Mouse (Mus musculus) liver, embryonic 16.5 days (tissue): ENCODE measurements around the gene Ric8b. TPM values are rescaled to one million over a fixed set of nuclear protein-coding genes. Genes with fewer than 3 reads are reported as not detected.
A peak's percentile ranks its signal among the peaks of the same experiment; 100 is the strongest.

Experiments
- ATAC-seq: fragments of 200-750 bp; cut with Nextera tagmentation; 2 replicates; pipeline ENCODE4 v1.8.0; 2017; ENCODE audit warnings: low read depth, mild to moderate bottlenecking, moderate number of reproducible peaks, moderate library complexity
- H3K27ac ChIP-seq: fragments of 300-500 bp; sonication (generic); 2 replicates; pipeline ENCODE4 v1.5.1; 2014; ENCODE audit warnings: mild to moderate bottlenecking, low read length
- H3K27me3 ChIP-seq: fragments of 300-500 bp; sonication (generic); 2 replicates; pipeline ENCODE4 v1.6.1; 2014; ENCODE audit warnings: low read depth, low read length, mixed read lengths; ENCODE audit not compliant: control insufficient read depth, insufficient read depth
- H3K36me3 ChIP-seq: fragments of 300-500 bp; sonication (generic); 2 replicates; pipeline ENCODE4 v1.6.1; 2014; ENCODE audit warnings: mild to moderate bottlenecking; ENCODE audit not compliant: control insufficient read depth, insufficient read depth
- H3K4me1 ChIP-seq: fragments of 300-500 bp; sonication (generic); 2 replicates; pipeline ENCODE4 v1.6.1; 2014; ENCODE audit warnings: low read depth, low read length, mixed read lengths; ENCODE audit not compliant: control insufficient read depth
- H3K4me2 ChIP-seq: fragments of 300-500 bp; sonication (generic); 2 replicates; pipeline ENCODE4 v1.6.1; 2014; ENCODE audit warnings: low read depth, low read length, mixed read lengths
- H3K4me3 ChIP-seq: fragments of 300-500 bp; sonication (generic); 2 replicates; pipeline ENCODE4 v1.5.1; 2014; ENCODE audit warnings: low read depth, mild to moderate bottlenecking, low read length
- H3K9ac ChIP-seq: fragments of 300-500 bp; sonication (generic); 2 replicates; pipeline ENCODE4 v1.6.1; 2014; ENCODE audit warnings: low read depth, low read length
- H3K9me3 ChIP-seq: fragments of 300-500 bp; sonication (generic); replicated peaks from 2 replicates; pipeline ENCODE4 v1.6.1; 2016; ENCODE audit warnings: low read length; ENCODE audit not compliant: control insufficient read depth
- WGBS: fragments of 180-500 bp; shearing (Covaris S2); extraction: QIAGEN DNeasy Blood & Tissue Kit; methylation state at CpG from one replicate; pipeline ENCODE4 v1.1.7; 2014; ENCODE audit not compliant: insufficient replicate concordance; 5-methylcytosine and 5-hydroxymethylcytosine counted together
- polyA plus RNA-seq: library from polyadenylated mRNA; unstranded; fragments of >200 nt; fragmentation: Nextera tagmentation; extraction: Ambion mirVana; gene quantifications from 2 replicates; pipeline ENCODE4 v1.2.1, GENCODE M21; 2015

Ric8b gene
- polyA plus RNA-seq, 1 experiment from 2014 or later = 3.2 TPM

DNA sequence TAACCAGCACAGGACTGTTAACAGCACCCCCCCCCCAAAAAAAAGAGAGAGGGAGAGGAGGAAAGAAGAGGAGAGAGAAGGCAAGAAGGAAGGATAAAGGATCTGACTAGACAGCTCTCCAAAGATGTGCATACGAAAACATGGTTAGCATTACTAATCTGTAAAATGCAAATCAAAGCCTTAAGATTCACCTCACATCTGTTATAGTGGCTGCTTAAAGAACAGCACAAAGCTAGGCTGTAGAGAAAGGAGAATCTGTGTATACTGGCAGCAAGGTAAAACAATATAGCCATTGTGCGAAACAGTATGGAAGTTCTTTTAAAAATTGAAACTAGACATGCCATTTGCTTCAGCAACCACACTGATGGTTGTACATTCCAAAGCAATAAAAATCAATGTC is 49.1 kb downstream of the Ric8b start:
- no peaks in the 10 kb centered on the region for H3K27me3 ChIP-seq
- no peaks in the 10 kb centered on the region for H3K9me3 ChIP-seq
- no peaks in the 10 kb centered on the region; the same call in 1 of the 2 replicates for H3K36me3 ChIP-seq
- H3K4me3 ChIP-seq = no peak overlapping the region
- H3K9ac ChIP-seq = no peak overlapping the region
- 79% methylated on average over 2 of the region's 2 CpGs for WGBS
- H3K4me2 ChIP-seq = no peak overlapping the region
- no peak overlapping the region for H3K27ac ChIP-seq
- ATAC-seq = no peak
- peaks cover 4% of the 10 kb centered on the region; the same call in 1 of the 2 replicates for H3K4me1 ChIP-seq

DNA sequence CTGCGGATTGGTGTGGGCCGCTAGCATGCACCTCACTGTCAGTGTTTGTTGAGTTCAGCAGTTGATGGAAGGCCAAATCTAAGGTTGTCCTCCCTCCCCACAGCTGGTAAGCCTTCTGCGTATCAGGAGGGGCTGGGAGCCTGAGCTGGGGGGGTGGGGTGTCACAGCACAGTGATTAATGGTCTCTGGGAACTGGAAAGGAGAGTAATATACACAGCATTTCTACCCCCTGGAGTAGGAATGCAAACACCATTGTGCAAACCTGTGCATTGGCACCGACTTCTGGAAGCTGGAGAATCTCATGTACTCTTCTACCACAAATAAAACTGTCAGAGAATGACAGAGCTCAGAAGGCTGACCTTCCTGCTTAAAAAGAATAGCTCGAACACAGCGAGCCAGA is 50.2 kb downstream of the Ric8b start:
- H3K4me1 ChIP-seq = peaks cover 4% of the 10 kb centered on the region; the same call in 1 of the 2 replicates
- H3K9ac ChIP-seq = no peak overlapping the region
- H3K9me3 ChIP-seq = no peaks in the 10 kb centered on the region
- H3K27me3 ChIP-seq = no peaks in the 10 kb centered on the region
- 73% methylated on average over 6 of the region's 6 CpGs for WGBS
- no peak overlapping the region for H3K4me2 ChIP-seq
- H3K4me3 ChIP-seq = no peak overlapping the region
- H3K27ac ChIP-seq = no peak overlapping the region
- ATAC-seq = no peak
- H3K36me3 ChIP-seq = no peaks in the 10 kb centered on the region; the same call in 1 of the 2 replicates

DNA sequence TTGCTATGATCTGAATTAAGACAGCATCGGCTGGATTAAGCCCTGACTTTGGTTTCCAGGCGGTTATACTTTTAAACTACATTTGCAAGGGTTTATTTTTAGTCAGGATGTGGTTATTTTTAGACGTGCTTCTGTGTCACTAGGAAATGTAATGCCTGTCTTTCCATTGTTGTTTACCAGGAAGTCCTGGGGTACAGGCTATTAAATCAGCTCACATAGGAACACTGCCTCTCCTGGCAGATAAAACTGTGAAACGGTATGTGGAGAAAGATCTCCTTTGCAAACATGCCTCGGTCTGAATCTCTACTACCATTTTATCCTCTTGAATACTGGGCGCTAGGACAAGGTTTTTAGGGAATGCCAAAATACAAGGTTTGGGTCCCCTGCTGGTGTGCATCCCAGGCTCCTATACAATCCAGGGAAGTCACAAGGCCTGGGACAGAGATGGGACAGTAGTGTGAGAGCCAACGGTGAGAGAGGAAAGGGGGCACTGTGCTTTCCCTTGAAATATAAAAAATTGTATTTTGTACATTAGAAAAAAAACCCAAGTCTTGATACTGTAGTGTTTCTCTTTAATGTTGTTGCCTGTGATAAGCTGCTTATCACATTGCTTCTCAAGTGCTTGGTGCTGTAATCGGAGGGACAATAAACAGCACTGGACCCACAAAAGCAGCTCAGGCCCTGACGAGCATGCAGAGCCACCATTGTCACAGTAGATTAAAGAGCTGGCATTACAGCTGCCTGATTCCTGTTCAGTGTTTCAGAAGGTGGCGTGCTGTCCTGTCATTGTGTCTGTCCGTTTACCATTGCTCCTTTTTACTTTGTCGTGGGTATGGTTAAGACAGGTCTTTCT is 51.7 kb downstream of the Ric8b start:
- no peaks in the 10 kb centered on the region for H3K9me3 ChIP-seq

DNA sequence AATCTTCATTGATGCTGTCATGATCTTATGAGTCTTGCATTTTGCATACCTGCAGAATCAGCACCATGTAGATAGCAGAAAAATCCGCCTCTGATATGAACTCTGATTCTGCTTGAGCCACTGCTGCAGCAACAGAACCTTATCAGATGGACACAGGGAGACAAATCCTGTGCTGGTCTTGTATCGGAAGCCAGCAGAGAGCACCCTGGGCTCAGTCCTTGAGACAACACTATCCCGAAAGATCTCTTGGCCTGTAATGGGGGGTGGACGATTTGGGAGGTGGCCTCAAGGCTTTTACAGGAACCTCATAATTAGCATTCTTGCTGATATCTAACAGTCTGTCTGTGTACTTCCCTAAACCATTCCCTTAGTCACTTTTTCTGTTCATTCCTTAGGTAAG is 57.8 kb downstream of the Ric8b start:
- Histone ChIP-seq H3K27me3 (no peaks in the 10 kb centered on the region), H3K27ac (no peak overlapping the region), H3K4me2 (no peak overlapping the region), H3K9me3 (no peaks in the 10 kb centered on the region), H3K36me3 (no peaks in the 10 kb centered on the region), H3K4me1 (no peaks in the 10 kb centered on the region), H3K9ac (no peak overlapping the region), H3K4me3 (no peak overlapping the region)
- WGBS = 32% methylated on average over 4 of the region's 4 CpGs
- no peak for ATAC-seq

More for the DNA sequence above, 51.7 kb downstream of the Ric8b start:
- no peak overlapping the region for H3K9ac ChIP-seq
- H3K4me3 ChIP-seq = no peak overlapping the region
- H3K27ac ChIP-seq = peak overlapping the region; percentile 63
- peak; percentile 70 for ATAC-seq
- H3K4me2 ChIP-seq = 0 out of 2 replicates have a peak overlapping the region, but pooled peaks have one; percentile 7
- H3K27me3 ChIP-seq = no peaks in the 10 kb centered on the region
- 35% methylated on average over 12 of the region's 12 CpGs for WGBS
- peaks cover 4% of the 10 kb centered on the region; the same call in 1 of the 2 replicates for H3K4me1 ChIP-seq
- no peaks in the 10 kb centered on the region; the same call in 1 of the 2 replicates for H3K36me3 ChIP-seq

DNA sequence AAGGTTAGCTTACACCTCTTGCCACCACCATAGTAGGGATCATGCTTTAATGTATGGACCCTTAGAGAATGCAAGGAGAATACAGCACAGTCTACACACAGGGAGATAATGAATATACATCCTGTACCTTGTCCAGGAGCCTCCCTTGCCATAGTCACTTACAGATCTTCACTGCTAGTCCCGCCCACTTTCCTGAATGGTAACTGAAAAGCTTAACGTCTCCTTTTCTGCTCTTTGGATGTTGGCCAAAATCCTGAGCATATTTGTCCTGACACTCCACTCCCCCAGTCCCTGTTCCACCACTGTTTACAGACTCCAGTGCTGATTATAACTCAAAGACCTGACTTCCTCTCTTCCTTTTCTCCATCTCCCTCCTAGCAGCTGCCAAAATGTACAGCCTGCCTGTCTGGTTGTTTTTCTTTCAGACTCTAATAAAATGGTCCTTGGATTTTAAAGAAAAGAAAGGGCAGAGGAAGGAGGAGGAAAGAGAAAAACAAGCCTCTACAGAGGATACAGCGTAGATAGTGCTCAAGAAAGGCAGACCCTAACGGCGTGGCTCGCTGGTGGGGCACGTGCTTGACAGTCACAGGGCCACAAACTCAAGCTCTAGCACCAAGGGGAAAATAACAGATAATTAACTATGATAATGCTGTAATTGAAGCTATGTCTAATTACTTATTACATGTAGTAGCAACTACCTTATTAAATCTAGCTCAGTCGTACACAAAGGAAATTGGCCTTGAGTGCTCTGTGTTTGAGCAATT is 59.4 kb downstream of the Ric8b start:
- peak; percentile 19; the same call in 1 of the 2 replicates for ATAC-seq
- no peaks in the 10 kb centered on the region for H3K36me3 ChIP-seq
- WGBS = 64% methylated on average over 8 of the region's 8 CpGs
- no peak overlapping the region for H3K9ac ChIP-seq
- no peaks in the 10 kb centered on the region for H3K9me3 ChIP-seq
- H3K27ac ChIP-seq = no peak overlapping the region
- H3K4me3 ChIP-seq = no peak overlapping the region
- H3K27me3 ChIP-seq = no peaks in the 10 kb centered on the region
- H3K4me2 ChIP-seq = no peak overlapping the region
- no peaks in the 10 kb centered on the region for H3K4me1 ChIP-seq

DNA sequence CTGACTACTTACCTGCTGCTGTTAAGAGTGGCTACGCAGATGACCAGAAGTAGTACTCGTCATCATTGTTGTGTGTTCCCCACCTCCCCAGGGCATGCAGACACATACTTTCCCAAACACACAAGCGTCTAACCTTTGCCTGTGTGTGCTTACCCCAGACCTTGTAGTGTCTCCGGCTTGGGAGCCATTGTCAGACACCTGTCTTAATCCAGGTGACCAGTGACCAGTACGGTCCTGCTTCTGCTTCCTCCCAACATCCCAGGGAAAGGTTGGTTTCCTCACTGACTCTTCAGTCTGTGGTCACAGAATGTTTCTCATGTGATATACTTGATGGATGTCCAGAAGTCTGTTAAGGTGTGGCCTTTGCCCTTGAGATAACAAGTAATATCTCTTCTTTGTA is 62.9 kb downstream of the Ric8b start:
- Histone ChIP-seq H3K9ac (no peak overlapping the region), H3K4me3 (no peak overlapping the region), H3K27me3 (no peaks in the 10 kb centered on the region), H3K27ac (no peak overlapping the region), H3K4me2 (no peak overlapping the region), H3K4me1 (no peaks in the 10 kb centered on the region), H3K9me3 (no peaks in the 10 kb centered on the region), H3K36me3 (no peaks in the 10 kb centered on the region)
- no peak for ATAC-seq
- WGBS = 78% methylated on average over 5 of the region's 5 CpGs

DNA sequence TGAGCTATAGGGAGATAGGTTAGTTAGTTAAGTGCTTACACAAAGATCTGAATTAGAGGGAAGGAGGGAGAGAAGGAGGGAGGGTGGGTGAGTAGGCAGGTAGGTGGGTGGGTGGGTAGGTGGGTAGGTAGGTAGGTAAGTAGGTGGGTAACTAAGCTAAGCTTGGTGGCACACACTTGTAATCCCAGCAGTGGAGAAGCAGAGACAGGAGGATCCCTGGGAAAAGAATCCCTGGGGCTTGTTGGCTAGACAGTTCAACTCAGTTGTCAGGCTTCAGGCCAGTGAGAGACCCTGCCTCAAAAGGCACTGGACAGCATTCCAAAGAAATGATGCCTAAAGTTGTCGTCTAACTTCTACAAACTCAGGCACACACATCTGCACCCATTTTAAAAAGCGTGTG is 64.0 kb downstream of the Ric8b start:
- WGBS = 79% methylated on average over 2 of the region's 2 CpGs
- H3K27ac ChIP-seq = no peak overlapping the region
- no peaks in the 10 kb centered on the region for H3K36me3 ChIP-seq

DNA sequence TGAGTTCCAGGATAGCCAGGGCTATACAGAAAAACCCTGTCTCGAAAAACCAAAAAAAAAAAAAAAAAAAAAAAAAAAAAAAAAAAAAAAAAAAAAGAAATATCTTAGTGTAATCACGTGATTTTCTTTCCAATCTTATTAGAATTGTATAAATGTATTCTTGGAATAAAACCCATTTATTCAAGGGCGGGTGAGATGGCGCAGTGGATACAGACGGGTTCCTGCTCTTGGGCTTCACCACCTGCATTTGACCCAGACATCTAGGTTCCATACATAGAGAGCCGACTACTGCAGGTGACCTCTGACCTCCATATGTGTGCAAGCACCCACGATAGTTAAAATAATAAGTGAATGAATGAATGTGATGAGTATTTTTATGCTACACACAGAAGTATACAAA is 65.3 kb downstream of the Ric8b start:
- no peak for ATAC-seq
- Histone ChIP-seq H3K4me2 (no peak overlapping the region), H3K9me3 (no peaks in the 10 kb centered on the region), H3K4me3 (no peak overlapping the region), H3K9ac (no peak overlapping the region), H3K27ac (no peak overlapping the region), H3K27me3 (no peaks in the 10 kb centered on the region), H3K36me3 (no peaks in the 10 kb centered on the region), H3K4me1 (no peaks in the 10 kb centered on the region)
- 68% methylated on average over 7 of the region's 7 CpGs for WGBS

More for the DNA sequence above, 64.0 kb downstream of the Ric8b start:
- Histone ChIP-seq H3K4me3 (no peak overlapping the region), H3K4me1 (no peaks in the 10 kb centered on the region), H3K4me2 (no peak overlapping the region), H3K9ac (no peak overlapping the region), H3K27me3 (no peaks in the 10 kb centered on the region), H3K9me3 (no peaks in the 10 kb centered on the region)
- ATAC-seq = no peak

DNA sequence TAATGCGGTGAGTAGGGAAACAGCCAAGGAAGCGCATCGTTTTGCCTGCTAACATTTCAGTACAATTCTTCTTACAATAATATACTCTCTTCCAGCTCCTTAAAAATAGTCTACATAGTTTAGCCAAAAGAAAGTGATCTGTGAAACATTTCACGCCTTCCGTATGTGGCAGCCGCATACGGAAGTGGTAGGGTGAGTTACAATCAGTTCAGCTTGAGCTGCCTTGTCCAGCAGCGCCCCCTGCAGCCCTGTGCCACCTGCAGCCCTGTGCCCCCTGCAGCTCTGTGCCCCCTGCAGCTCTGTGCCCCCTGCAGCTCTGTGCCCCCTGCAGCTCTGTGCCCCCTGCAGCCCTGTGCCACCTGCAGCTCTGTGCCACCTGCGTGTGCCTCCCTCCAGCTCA is 68.5 kb downstream of the Ric8b start:
- Histone ChIP-seq H3K4me2 (no peak overlapping the region), H3K4me3 (no peak overlapping the region), H3K9me3 (no peaks in the 10 kb centered on the region), H3K9ac (no peak overlapping the region), H3K27ac (no peak overlapping the region), H3K36me3 (no peaks in the 10 kb centered on the region), H3K27me3 (no peaks in the 10 kb centered on the region), H3K4me1 (no peaks in the 10 kb centered on the region)
- 89% methylated on average over 9 of the region's 9 CpGs for WGBS
- ATAC-seq = no peak
